Mouse (Mus musculus) layer of hippocampus, postnatal 36 days (tissue): ENCODE measurements around the gene Dab1. TPM values are rescaled to one million over a fixed set of nuclear protein-coding genes. Genes with fewer than 3 reads are reported as not detected.

Source experiments
- DNase-seq, 2 experiments: peaks; one replicate each; pipeline ENCODE4 v3.0.0; 2022
- total RNA-seq, 2 experiments: library from RNA; stranded (reverse); gene quantifications; 2 replicates each; pipeline ENCODE4 v1.2.3; 2021

Dab1 gene
- total RNA-seq, 2 experiments from 2014 or later: 139 to 161 TPM

DNA sequence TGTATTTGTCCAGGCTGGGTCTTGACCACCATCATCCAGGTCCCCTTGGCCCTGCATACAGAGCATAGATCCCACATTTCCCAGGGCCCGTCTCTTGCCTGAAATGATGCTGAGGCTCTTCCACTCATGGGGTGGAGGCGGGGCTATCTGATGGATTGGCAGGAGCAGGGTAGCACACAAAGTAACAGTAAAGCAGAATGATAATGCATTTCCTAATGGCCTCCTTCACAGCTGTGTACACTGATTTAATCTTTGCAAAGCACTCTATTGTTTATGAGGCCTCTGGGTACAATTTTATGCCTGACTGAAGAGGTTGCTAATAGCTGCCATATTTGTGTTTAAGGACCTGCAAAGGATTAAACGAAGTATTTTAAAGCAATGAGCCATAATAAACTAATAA is 374.7 kb downstream of the Dab1 start:
- no peak for DNase-seq

DNA sequence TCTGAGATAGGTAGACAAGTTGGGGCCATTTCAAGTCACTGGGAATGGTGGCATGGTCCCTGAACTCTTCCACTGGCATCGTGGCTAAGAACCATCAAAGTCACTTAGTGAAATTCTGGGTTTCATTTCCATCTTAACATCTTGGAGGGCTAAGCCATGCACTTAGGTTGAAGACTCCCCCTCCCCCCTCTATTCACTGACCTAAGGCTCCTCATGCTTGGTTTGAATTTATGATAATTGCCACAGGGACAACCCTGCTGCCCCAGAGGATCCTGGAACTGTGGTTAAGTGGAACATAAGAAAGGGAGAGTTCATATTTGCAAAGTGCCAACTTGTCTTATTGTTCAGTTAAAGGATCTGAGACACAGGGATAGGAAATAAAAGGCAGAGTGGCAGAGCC is 375.2 kb downstream of the Dab1 start:
- DNase-seq: no peak

DNA sequence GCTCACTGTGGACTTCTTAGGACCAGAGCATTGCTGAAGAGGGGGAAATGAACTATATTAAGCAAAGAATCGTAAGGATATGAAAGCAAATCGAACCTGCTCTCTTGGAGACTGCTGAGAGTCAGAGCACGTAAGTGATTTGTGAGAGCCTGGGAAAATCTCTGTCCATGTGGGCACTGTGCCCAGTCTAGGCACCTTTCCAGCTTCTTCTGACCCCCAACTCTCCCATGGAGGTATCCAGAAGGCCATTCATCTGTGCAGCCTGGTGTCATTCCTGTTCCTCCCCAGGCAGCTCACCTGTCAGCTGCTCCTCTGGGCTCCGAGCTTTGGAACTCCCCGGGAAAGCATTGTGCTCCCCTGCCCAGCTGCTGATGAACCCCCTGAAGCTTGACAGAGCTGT is 389.2 kb downstream of the Dab1 start:
- DNase-seq: no peak

DNA sequence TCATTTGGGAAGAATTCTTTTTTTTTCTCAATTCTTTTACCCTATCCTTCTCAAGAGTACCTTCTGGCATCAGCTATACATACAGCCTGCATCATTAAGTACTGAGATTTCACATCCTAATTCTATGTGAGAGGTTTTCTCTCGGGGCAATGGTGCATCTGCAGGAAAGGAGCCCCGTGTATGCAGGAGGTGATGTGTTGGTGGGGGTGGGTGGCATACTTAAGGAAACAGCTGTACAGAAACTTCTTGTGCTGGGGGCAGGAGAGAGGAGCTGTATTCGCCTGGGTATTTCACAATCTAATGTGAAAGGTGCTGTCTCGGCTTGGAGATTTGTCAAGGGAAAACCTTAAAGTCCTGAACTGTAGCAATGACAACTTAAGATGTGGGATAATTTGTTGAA is 392.5 kb downstream of the Dab1 start:
- no peak for DNase-seq

DNA sequence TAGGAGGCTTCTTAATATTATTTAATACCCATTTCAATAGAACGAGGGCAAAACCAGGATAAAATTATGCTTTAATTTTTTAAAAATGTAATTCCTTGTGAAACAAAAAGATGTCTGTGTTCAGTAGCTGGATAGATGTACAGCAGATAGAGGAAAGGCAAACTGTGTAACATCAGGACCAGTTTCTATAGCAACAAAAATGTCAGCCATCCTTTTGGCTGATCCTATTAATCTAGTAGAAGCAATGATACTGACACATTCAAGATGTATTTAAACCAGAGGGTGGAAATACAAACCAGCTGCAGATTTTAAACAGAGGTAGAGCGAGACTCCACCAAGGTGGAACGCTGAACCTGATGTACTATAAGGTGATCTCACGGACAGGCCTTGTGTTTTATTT is 393.0 kb downstream of the Dab1 start:
- no peak for DNase-seq

DNA sequence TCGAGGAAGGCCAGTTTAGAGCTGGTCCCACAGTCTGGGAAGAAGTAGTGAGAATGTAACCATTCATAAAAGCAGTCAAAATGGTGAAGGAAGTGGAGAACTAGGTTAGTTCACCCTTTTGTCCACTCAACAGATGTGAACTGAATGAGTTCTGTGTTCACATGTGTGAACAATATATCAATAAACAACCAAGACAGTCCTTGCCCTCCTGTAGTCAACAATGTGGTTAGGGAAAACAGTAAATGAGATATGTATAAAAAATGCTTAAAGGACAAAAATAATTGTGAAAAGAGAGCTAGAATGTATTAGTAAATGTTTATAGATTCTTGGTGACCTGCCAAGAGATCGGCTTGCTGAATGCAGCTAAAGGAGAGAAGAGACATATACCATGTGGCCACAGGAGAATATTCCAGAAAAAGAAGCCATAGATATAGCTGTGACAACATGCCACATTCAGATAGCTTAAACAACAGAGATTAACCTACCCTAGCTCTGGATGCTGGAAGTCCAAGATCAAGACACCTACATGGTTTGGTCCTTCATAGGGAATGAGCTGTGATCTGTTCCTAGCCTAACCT is 406.0 kb downstream of the Dab1 start:
- DNase-seq: no peak

DNA sequence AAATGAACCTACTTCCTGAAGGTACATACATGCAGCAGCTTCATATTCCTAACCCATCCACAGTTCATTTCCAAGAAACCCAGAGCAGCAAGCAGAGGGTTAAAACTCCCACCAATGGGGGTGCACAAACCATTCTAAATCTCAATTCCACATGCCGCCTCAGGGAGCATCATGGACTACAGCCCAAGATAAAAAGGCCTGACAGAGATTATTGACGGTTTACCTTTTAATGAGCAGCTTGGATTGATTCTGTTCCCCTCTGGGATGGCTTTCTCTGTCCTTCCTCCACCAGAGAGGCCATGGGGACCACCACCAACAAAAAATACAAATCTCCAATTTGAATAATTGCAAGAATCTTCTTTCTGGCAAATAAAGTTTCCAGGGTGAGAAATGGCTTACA is 407.7 kb downstream of the Dab1 start:
- DNase-seq: no peak

DNA sequence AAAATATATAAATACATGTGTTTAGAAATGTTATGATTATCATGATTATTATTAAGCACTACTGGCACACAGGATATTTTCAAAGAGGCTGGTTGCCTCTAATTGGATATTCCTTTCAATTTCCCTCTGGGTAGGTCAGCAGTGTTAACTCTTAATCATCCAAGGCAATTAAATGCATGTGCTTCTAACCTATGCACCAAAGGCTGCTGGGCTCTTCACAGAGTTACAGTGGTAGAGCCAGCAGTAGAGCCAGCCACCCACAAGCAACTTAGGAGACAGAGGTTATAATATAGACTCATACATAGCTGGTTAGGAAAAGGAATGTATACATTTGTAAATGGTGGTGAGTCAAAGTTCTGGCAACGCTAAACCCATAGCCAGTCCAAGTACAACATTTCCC is 408.1 kb downstream of the Dab1 start:
- DNase-seq: no peak

DNA sequence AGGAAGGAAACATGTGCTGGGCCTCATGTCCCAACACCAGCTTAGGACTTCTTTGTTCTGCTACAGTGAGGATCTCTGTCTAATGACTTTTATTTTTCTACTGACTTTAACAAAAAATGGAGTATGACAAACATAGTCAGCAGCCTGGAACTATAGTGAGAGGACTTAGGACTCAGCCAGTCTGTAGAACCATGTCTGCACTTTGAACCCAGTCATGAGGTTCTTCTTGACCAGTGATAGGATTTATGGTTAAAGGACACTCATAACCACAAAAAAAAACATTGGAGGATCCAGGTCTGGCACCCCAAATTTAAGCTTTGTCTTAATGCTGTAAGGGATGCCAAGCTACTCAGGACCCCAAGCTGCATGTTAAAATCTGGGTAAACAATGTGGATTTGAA is 416.9 kb downstream of the Dab1 start:
- no peak for DNase-seq

DNA sequence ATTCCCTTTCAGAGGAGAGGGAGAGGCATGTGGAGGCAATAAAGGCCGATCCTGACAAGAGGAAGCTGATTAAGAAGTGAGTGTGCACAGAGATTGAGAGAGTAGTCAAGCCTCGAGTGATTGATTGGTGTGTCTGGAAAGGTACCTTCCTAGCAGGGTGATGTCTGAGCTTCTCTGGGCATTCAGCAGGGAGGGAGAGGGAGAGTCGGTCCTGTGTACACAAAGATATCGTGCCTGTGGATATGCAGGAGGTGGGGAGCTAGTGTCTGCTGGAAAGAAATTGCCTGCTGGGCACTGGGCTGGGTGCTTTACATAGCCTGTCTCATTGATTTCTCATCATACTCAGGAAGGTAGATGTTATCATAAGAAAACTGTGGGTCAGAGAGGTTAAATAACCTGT is 420.4 kb downstream of the Dab1 start:
- no peak for DNase-seq

DNA sequence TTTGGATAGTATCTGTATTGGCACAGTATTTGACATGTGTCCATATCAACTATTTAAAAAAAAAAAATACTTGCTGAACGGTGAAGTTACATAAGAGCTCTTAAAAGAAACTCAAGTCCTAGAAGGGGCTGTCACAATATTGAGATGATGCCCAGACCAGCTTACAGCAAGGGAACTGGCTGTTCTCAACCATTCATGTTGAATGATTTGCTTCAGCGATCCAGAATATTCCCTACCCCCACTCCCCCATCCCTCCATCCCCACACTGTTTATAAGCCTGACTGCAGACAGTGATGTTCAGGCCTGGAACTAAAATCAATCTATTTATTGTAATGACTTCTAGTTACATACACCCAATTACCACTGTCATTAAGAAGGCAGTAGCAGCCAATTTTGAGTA is 424.3 kb downstream of the Dab1 start:
- DNase-seq: peak in 1 of 2 experiments; percentile 43

DNA sequence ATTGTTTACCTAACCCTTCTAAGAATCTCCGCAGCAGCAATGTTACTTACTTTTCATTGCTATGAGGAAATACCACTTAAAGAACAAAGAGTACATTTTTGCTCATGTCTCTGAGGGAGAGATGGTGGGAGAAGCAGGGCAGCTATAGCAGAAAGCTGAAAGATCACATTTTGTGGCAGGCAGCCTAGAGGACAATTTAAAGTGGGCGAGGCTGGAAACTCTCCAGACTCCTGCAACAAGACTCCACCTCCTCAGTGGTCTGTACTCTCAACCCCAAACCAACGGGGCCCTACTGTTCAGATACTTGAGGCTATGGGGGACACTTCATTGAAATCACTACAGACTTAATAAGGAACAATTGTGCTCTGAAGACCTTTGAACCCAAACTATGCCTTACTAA is 425.5 kb downstream of the Dab1 start:
- no peak for DNase-seq

DNA sequence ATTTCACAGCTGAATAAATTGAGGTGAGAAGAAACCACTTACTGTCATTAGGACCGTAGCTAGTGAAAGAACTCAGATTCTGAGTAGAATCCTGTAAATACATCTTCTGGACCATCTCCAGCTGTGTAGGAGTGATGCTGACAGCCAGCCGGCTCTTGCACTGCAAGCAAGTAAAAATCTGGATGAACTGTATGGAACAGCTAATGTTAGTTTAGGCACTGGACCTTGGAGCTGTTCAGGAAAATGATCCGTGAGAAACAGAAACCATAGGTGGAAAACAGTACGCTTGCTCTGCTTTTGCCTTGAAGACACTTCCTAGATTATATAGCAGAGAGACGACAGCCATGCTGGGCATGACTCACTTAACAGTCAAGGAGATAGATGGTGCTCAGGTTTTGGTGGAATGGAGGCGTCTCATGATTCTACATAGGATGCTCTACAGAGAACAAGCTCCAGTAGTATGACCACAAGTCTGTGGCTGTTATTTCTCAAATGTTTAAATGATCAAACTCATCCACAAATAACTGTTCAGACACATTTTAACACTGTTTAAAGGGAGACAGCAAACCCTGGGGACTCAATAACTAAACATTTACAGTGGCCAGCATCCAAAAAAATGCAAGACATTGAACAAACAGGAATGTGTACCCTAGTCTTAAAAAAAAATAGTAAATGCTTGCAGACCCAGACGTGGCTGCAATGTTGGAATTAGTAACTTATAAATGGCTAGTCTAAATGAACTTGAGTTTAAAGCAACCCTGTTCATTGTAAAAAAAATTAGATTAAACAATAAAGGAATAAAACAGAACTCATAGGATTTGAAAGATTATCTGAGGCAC is 429.0 kb downstream of the Dab1 start:
- no peak for DNase-seq

DNA sequence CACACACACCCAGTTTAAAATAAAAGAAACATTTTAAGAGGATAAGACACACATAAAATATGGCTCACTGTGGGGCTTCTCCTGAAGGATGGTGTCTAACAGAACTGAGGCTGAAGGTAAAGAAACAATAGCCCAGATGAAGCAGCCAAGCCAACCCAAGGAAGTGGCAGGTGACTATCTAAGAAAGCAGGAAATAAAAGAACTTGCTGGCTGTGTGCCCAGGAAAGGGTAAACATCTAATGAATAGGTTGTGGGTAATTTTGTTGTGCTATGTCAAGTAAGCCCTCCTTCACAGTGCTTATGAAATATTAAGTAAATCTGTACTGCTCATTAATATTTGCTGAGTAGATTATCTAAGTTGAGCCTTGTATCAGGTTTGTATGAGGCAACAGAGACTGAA is 438.0 kb downstream of the Dab1 start:
- no peak for DNase-seq

DNA sequence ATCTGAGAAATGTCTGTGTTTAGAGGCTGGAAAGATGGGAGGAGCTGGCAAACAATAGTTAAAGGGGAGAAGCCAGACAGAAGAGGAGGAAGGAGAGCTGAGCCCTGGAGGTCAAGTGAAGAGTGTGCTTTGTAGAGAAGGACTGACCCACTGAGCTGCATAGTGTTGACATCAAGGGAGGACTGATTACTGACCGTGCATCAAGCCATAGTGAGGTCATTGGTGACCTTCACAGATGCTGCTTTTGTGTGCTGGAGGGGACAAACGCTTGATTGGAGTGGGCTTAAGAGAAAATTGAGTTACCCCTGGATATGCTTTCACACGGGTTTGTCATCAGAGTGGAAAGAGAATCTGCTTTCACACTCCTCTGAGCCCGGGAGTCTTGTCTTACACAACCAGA is 440.4 kb downstream of the Dab1 start:
- no peak for DNase-seq

DNA sequence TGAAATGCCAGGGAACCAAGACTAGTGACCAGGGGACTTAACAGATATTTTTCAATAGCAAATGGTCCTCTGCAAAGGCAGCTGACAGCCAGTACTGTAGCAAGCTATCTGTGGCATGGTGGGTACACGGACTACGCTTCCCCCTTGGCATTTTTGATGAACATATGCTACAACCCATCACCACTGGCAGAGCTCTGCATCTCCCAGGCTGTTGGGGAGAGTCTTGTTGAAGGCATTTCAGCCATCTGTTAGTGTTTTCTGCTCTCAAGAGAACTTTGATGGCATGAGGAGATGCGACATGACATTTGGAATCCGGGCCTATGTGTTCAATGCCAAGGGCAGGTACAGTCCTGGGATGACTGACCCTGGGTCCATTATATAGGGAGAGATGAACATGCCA is 443.2 kb downstream of the Dab1 start:
- peak; percentile 29 to 33 for DNase-seq

DNA sequence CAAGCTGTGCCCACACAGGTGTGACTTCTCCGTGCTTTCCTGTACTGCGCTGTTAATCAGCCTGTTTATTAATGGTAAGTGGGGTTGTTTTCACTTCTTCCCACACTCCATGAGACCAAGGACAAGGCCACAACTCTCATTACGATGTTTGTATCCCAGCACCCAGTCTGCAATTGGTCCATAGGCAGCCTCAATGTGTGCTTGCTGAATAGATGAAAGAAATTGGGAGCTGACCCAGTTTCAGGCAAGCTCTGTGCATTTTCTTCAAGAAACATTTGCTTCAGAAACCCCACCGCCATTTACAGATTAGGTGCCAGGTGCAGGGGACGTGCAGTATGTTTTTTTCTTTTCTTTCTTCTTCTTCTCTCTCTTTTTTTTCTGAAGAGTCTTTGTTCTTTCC is 447.7 kb downstream of the Dab1 start:
- DNase-seq: no peak

DNA sequence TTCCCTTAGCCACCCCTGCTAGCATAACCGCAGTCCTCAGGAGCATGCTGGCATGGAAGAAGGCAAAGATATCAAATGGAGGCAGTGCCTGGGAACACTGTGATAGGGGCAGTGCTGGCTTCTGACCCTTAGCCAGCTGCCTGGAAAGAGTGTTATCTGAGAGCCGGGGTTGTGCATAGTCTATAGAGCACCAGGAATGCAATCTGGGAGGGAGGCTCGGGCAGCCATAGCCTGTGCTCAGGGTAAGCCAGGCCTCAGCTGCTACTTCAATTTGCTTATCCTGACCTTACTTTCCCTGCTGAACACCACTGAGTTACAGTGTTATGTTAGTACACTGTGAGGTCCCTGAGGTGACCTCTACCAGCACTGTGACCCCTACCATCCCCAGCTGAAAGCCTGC is 448.6 kb downstream of the Dab1 start:
- no peak for DNase-seq

DNA sequence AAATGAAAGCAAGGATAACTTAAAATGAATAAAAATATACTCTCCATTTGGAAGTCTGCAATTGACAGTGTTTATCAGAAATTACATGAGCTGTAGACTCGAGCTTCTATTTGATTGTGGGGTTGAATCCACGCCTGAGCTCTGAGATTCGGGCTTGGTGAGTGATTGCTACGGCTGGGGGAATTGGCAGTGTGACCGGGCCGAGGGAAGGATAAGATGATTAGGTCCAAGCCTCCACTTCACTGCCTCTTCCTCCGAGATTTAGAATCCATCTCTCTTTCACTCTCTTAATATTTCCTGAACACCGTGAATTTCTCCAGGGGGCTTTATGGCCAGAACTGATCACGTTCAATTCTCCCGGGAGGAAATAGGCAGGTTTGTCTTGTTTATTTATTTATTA is 452.1 kb downstream of the Dab1 start:
- DNase-seq: no peak

DNA sequence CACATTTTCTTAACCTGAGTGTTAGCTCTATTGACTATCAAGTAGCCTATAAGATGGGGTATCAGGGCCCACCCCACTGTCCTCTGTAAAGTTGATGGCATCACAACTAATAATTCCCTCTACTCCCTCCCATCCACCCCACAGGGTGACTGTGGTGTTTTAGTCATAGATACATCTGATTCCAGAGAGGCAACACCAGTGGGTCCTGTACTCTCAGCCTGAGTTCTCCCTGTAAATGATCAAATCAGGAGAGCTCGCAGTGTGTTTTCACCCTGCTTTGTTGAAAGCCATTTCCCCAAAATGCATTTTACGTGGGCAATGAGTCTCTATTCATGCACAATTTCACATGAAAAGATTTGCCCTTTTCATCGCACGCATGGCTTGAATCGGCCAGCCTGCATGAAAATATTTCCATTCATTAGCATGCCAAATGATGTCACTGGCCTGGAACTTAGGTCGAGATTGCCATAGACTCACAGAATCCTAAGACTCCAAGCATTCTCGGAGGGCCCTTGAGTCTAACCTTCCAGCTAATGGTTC is 454.8 kb downstream of the Dab1 start:
- no peak for DNase-seq

DNA sequence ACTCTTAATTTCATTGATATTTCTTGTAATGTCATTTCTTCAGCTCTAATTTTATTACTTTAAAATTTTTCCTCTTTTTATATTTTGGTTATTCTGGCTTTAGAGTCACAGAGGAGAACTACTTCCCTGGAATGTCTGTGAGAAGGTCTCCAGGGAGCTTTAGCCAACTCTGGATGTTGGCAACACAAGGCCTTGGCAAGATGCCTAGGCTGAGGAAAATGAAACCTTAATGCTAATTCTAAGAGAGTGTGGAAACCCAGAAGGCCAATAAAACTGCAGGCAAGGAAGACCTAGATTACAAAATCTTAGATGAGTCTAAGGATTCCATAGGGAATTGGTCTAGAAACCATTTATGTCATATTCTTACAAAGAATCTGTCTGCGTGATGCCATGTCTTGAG is 458.6 kb downstream of the Dab1 start:
- peak in 1 of 2 experiments; percentile 42 for DNase-seq

DNA sequence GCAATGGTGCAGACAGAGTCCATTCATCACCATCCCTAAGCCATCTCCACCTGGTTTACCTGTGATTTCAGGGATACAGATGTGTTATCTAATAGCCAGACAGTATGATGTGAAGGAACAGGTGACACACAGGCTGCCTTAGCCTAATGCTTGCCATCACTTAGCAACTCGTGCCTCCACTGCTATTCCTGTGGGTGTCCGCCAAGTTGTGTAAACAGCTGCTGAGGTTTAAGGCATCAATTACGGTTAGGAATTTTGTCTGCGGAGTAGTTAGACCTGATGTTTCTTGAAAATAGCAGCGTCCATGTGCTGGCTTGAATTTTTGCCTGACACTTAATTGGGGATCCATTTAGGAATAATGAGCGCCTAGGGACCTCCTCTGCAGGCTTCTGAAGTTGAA is 487.1 kb downstream of the Dab1 start:
- no peak for DNase-seq

DNA sequence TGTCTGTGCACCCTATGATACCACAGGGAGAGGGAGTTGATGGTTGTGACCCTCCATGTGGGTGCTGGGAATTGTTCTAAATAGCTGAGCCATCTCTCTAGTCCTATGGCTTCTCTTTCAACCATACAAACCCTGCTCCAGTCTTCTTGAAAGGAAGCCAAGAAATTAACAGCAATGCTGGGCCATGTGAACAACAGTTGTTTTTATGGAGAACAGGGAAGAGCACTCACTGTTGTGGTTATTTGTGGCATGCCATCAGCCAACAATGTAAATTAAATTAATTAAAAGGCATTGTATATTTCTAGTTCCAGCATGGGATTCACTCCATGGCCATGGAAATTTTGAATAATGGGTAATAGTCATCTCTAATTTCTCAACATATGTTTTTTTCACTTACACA is 492.5 kb downstream of the Dab1 start:
- DNase-seq: no peak
